Mouse (Mus musculus) midbrain, embryonic 14.5 days (tissue): ENCODE measurements at regions not wholly inside any gene's neighbourhood (a gene's known extent, or its start where the extent isn't known, plus 50 kb on each side); places are given as distances from the start of the nearest gene placed in this dataset.

Source experiments
- ATAC-seq: fragments of 200-750 bp; cut with Nextera tagmentation; 2 replicates; pipeline ENCODE4 v1.8.0; 2017; ENCODE audit warnings: moderate number of reproducible peaks, moderate library complexity; ENCODE audit not compliant: low FRiP score, low TSS enrichment
- DNase-seq: peaks from one replicate; pipeline ENCODE4 v3.0.0-alpha.2; 2015
- H3K27ac ChIP-seq: fragments of 300-500 bp; sonication (generic); replicated peaks from 2 replicates; pipeline ENCODE4 v1.5.1; 2014; ENCODE audit warnings: mild to moderate bottlenecking, low read depth, low read length, moderate library complexity
- H3K27me3 ChIP-seq: fragments of 300-500 bp; sonication (generic); 2 replicates; pipeline ENCODE4 v1.6.1; 2014; ENCODE audit warnings: low read length, control low read depth, mixed read lengths; ENCODE audit not compliant: control insufficient read depth, insufficient read depth
- H3K36me3 ChIP-seq: fragments of 300-500 bp; sonication (generic); 2 replicates; pipeline ENCODE4 v1.6.1; 2014; ENCODE audit warnings: low read length, control low read depth; ENCODE audit not compliant: control insufficient read depth, insufficient read depth
- H3K4me1 ChIP-seq: fragments of 300-500 bp; sonication (generic); 2 replicates; pipeline ENCODE4 v1.6.1; 2014; ENCODE audit warnings: mild to moderate bottlenecking, antibody characterized with exemption, low read length, control low read depth; ENCODE audit not compliant: control insufficient read depth, insufficient read depth
- H3K4me2 ChIP-seq: fragments of 300-500 bp; sonication (generic); 2 replicates; pipeline ENCODE4 v1.6.1; 2014; ENCODE audit warnings: mild to moderate bottlenecking, low read length, moderate library complexity
- H3K4me3 ChIP-seq: fragments of 300-500 bp; sonication (generic); replicated peaks from 2 replicates; pipeline ENCODE4 v1.5.1; 2014; ENCODE audit warnings: low read depth, low read length
- H3K9ac ChIP-seq: fragments of 300-500 bp; sonication (generic); replicated peaks from 2 replicates; pipeline ENCODE4 v1.6.1; 2014; ENCODE audit warnings: mild to moderate bottlenecking, low read length, moderate library complexity
- H3K9me3 ChIP-seq: fragments of 300-500 bp; sonication (generic); 2 replicates; pipeline ENCODE4 v1.6.1; 2016; ENCODE audit warnings: low read length, control low read depth, mixed read lengths; ENCODE audit not compliant: control insufficient read depth
- WGBS: fragments of 180-500 bp; shearing (Covaris S2); extraction: QIAGEN DNeasy Blood & Tissue Kit; methylation state at CpG from one replicate; pipeline ENCODE4 v1.1.7; 2014; 5-methylcytosine and 5-hydroxymethylcytosine counted together

DNA sequence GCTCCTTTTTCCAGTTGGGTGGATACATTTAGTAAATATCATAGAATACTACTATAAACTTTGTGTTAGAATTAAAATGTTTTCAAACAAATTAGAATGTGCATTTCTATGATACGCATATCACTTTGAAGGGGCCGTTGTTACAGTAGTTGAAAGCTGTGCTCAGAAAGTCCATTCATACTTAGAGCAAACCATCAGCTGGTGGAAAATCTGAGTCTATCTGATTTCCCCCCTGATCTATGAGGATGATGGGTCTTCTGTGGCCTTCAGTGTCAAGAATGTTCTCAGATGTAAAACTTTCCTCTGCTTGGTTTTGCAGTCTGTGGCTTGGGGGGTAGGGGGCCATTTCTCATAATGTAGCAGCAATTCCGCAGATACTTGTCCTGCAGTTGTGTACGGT, 69.3 kb upstream of the Ednrb start:
- no peaks in the 10 kb centered on the region for H3K27me3 ChIP-seq
- WGBS: 92% methylated on average over 4 of the region's 4 CpGs
- no peaks in the 10 kb centered on the region for H3K4me1 ChIP-seq
- H3K9me3 ChIP-seq: no peaks in the 10 kb centered on the region
- DNase-seq (no peak), ATAC-seq (no peak)
- H3K4me2 ChIP-seq: no peak overlapping the region
- no peak overlapping the region for H3K9ac ChIP-seq
- no peak overlapping the region for H3K4me3 ChIP-seq
- H3K27ac ChIP-seq: no peak overlapping the region
- H3K36me3 ChIP-seq: no peaks in the 10 kb centered on the region

DNA sequence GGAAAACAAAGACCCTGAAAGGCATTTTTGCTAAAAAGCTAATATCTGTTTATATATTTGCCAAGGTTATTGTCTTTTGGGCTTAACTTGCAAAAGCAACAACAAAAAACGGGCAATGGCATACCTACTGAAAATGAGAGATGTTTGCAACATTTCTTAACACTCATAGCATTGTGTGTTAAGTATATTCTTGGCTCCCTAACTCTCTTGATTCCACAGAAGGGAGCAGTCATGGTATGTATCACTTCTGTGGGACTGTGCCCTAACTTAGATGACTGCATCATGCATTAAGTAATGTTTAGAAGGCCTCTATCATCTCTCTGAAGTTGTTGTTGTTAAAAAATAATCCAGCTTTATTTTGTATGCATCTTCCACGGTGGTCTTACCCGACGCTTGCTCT, 67.5 kb upstream of the Ednrb start:
- WGBS: 79% methylated on average over 4 of the region's 4 CpGs

DNA sequence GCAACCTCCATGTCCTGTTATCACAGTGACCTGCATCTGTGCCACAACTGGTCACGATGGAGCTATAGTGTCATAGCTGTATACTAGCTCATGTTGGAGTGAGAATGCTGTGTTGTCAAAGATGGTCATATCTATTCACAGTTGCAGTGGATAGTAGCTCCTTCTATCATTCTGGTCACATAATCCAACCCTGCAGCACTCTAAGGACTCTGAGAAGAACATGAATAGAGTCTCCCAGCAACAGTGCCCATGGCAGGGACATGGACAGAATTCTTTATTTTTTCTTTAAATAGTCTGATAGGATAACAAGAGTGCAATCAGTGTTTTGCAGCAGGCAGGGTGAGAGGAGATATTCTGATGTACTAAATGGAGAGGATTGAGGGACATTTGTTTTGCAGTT, 67.1 kb upstream of the Ednrb start:
- H3K27ac ChIP-seq: no peak overlapping the region
- no peaks in the 10 kb centered on the region for H3K27me3 ChIP-seq
- no peak overlapping the region for H3K4me2 ChIP-seq
- no peaks in the 10 kb centered on the region for H3K9me3 ChIP-seq
- no peak overlapping the region for H3K4me3 ChIP-seq
- DNase-seq (peak; percentile 44), ATAC-seq (0 out of 2 replicates have a peak, but pooled peaks have one; percentile 27)
- no peaks in the 10 kb centered on the region for H3K36me3 ChIP-seq
- H3K9ac ChIP-seq: no peak overlapping the region
- 80% methylated on average over 1 of the region's 1 CpGs for WGBS
- no peaks in the 10 kb centered on the region for H3K4me1 ChIP-seq

More for the DNA sequence above, 67.5 kb upstream of the Ednrb start:
- no peak overlapping the region; the same call in 1 of the 2 replicates for H3K27ac ChIP-seq
- H3K4me3 ChIP-seq: no peak overlapping the region
- H3K4me2 ChIP-seq: no peak overlapping the region
- ATAC-seq: no peak
- H3K36me3 ChIP-seq: no peaks in the 10 kb centered on the region
- DNase-seq: no peak
- H3K9ac ChIP-seq: no peak overlapping the region
- no peaks in the 10 kb centered on the region for H3K4me1 ChIP-seq
- no peaks in the 10 kb centered on the region for H3K9me3 ChIP-seq
- no peaks in the 10 kb centered on the region for H3K27me3 ChIP-seq

DNA sequence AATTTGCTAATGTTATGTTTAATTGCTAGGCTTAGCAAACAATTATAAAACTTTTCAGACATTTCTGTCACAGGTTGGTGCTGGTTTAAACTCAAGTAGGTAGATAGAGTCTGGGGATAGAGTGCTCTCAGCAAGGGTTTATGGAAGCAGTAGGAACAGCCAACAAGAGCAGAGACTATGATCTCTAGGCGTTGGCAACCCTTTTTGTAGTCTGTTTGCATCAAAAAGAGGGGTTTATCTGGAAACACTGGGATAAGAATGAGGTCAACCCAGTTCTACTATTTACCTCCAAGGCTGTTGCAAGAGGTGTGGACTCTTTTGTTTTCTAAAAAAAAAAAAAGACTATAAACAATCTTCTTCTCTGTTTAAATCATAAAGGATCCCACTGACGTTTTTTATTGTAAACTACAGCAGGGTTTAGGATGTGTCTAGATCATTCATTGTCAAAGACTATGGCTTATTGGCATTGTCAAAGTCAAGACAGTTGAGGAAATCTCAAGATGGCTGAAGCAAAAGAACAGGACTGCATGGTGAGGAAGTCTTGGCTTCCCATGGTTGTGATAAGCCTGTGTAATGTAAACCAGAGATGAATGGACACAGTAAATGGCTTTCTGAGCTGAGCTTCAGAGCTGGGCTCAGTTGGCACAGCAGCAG, 62.3 kb upstream of the Ednrb start:
- no peaks in the 10 kb centered on the region for H3K4me1 ChIP-seq
- H3K27ac ChIP-seq: no peak overlapping the region
- H3K27me3 ChIP-seq: no peaks in the 10 kb centered on the region
- no peaks in the 10 kb centered on the region for H3K9me3 ChIP-seq
- H3K4me2 ChIP-seq: no peak overlapping the region
- DNase-seq: no peak
- H3K36me3 ChIP-seq: no peaks in the 10 kb centered on the region
- no peak for ATAC-seq
- H3K4me3 ChIP-seq: no peak overlapping the region
- no peak overlapping the region for H3K9ac ChIP-seq
- 41% methylated on average over 2 of the region's 2 CpGs for WGBS

DNA sequence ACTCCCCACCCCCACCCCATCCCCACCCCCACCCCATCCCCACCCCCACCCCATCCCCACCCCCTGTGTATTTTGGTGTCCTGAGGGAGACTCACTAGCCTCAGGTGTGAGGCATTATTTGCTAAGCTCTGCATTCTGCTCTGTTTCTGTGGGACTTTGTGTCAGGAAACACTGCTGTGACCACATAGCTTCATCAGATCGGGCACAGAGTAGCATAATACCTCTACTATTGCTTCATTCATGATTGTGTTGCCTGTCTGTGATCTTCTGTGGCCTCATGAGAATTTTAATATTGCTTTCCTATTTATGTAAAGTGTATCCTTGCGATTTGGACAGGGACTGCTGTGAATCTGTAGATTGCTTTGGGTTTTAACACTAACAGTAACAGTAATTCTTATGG, 56.6 kb upstream of the Ednrb start:
- Histone ChIP-seq H3K27ac (no peak overlapping the region), H3K9me3 (no peaks in the 10 kb centered on the region), H3K4me2 (no peak overlapping the region), H3K4me1 (peaks cover 4% of the 10 kb centered on the region; the same call in 1 of the 2 replicates), H3K27me3 (no peaks in the 10 kb centered on the region), H3K4me3 (no peak overlapping the region), H3K36me3 (no peaks in the 10 kb centered on the region), H3K9ac (no peak overlapping the region)
- DNase-seq (no peak), ATAC-seq (no peak)
- 56% methylated on average over 2 of the region's 2 CpGs for WGBS

DNA sequence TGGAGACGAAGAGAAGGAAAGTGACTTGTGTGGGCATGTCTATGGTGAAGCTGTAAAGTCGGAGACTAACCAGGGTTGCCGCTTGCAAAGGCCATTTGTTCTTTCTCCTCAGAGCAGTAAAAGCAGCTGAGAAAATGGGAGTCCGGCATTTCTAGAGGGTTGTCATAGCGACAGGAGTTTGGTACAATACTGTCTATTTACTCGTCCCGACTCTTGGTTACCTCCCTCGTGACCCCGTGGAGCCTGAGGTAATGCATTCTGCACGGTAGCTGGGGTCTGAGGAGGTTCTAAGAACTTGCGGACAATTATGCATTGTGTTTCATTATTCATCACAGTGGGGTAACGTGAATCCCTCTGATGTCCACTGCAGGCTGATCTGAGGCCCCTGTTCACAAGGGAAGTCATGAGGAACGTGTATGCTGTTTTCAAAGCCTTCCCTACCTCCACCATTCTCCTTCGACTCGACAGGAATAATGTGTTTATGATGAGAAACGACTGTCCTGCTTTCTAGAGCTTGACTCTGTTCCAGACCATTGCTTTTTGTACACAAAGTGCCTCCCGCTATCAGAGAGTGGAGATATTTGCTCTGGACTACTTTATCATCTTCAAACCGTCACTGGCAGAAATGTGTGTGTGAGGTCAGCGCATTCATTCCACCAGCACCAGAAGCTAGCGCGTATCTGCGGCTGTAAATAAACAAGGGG, 55.1 kb upstream of the Ednrb start:
- peak overlapping the region; percentile 60 for H3K4me2 ChIP-seq
- no peaks in the 10 kb centered on the region for H3K27me3 ChIP-seq
- H3K9ac ChIP-seq: no peak overlapping the region; the same call in 1 of the 2 replicates
- peak overlapping the region; percentile 27 for H3K4me3 ChIP-seq
- DNase-seq (peak; percentile 85), ATAC-seq (peak; percentile 91)
- H3K36me3 ChIP-seq: no peaks in the 10 kb centered on the region
- H3K27ac ChIP-seq: peak overlapping the region; percentile 74
- 2% methylated on average over 22 of the region's 22 CpGs for WGBS
- H3K9me3 ChIP-seq: no peaks in the 10 kb centered on the region
- H3K4me1 ChIP-seq: peaks cover 4% of the 10 kb centered on the region; the same call in 1 of the 2 replicates

DNA sequence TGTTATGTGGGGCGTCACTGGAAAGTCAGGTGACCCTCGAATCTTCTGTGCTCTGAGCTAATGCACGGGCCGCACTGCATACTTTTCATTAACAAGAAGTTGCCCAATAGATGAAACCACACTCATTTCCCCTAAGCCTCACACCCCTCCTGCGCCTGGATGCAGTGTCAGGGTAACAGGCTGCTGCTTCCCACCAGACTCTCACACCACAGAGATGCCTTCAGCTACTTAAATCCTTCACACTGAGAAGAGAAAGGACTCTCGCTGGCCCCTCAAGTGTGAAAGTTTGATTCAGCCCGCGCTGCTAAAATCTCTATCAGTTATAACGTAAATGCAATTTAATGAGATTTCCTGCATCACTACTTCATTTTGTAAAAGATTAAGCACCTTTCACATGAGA, 54.5 kb upstream of the Ednrb start:
- Histone ChIP-seq H3K27ac (peak overlapping the region; percentile 74), H3K9ac (no peak overlapping the region), H3K4me3 (peak overlapping the region; percentile 27), H3K4me2 (peak overlapping the region; percentile 60), H3K4me1 (peaks cover 4% of the 10 kb centered on the region; the same call in 1 of the 2 replicates), H3K27me3 (no peaks in the 10 kb centered on the region), H3K36me3 (no peaks in the 10 kb centered on the region), H3K9me3 (no peaks in the 10 kb centered on the region)
- ATAC-seq: peak; percentile 77
- WGBS: 4% methylated on average over 9 of the region's 9 CpGs
- DNase-seq: peak; percentile 64

DNA sequence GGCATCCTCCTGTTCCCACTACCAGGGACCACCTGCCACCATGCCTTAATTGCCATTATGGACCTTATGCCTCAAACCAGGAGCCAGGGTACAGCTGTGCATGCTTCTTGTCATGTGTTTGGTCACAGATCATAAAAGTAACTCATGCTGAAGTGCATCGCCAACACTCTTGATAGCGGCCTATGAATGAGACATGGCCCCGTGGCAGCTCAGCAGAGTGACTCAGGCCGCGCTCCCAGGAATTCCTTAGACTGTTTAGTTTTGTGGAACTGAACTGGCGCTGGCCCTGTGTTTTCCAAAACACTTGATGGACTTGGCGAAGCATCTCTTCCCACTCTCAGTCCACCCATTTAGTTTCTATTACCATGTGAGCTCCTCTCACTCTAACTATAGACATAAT, 51.1 kb upstream of the Ednrb start:
- ATAC-seq (no peak), DNase-seq (no peak)
- Histone ChIP-seq H3K4me2 (no peak overlapping the region), H3K27me3 (no peaks in the 10 kb centered on the region), H3K4me3 (no peak overlapping the region), H3K27ac (no peak overlapping the region), H3K4me1 (peaks cover 4% of the 10 kb centered on the region; the same call in 1 of the 2 replicates), H3K36me3 (no peaks in the 10 kb centered on the region), H3K9ac (no peak overlapping the region), H3K9me3 (no peaks in the 10 kb centered on the region)
- WGBS: 95% methylated on average over 7 of the region's 7 CpGs
